Mouse (Mus musculus) heart, postnatal 0 days (tissue): ENCODE results near the gene Hrh1.

ENCODE experiments used
- CTCF ChIP-seq: IDR thresholded peaks from 2 replicates; pipeline ENCODE4 v1.5.1; 2016; ENCODE audit warnings: antibody characterized with exemption, control low read depth, low read depth
- EP300 ChIP-seq: IDR thresholded peaks from 2 replicates; pipeline ENCODE4 v1.6.1; 2016; ENCODE audit warnings: antibody characterized with exemption, low read depth

GRCm38 (mm10) chr6:114457299-114457698, 59.6 kb downstream of the Hrh1 start:
- TF ChIP-seq CTCF (no peak), EP300 (no peak)
